Mouse (Mus musculus) C2C12 (cell line): ENCODE measurements around the gene Syce2. TPM values are rescaled to one million over a fixed set of nuclear protein-coding genes. Genes with fewer than 3 reads are reported as not detected.

ENCODE experiments used
- H3K27me3 ChIP-seq: one replicate; pipeline ENCODE4 v1.6.1; 2011; ENCODE audit not compliant: control insufficient read depth, insufficient read depth, insufficient read length
- H3K36me3 ChIP-seq: one replicate; pipeline ENCODE4 v1.6.1; 2011; ENCODE audit not compliant: control insufficient read depth, insufficient read depth
- H3K4me3 ChIP-seq: one replicate; pipeline ENCODE4 v1.5.1; 2011; ENCODE audit warnings: mild to moderate bottlenecking, control low read depth; ENCODE audit not compliant: poor library complexity, insufficient read depth, severe bottlenecking
- H3K79me2 ChIP-seq: one replicate; pipeline ENCODE4 v1.6.1; 2011; ENCODE audit not compliant: control insufficient read depth, insufficient read depth
- H3K79me3 ChIP-seq: one replicate; pipeline ENCODE4 v1.6.1; 2011; ENCODE audit warnings: low read depth, control low read depth
- H3ac ChIP-seq: one replicate; pipeline ENCODE3; 2011; ENCODE audit warnings: low read depth; ENCODE audit not compliant: control insufficient read depth, insufficient read length
- CEBPB ChIP-seq: IDR thresholded peaks from one replicate; pipeline ENCODE4 v1.6.1; 2011; ENCODE audit warnings: low read depth, mild to moderate bottlenecking, control low read depth, moderate library complexity
- CTCF ChIP-seq: IDR thresholded peaks from one replicate; pipeline ENCODE4 v1.5.1; 2011; ENCODE audit not compliant: control insufficient read depth, insufficient read depth, insufficient read length
- FOSL1 ChIP-seq: IDR thresholded peaks from one replicate; pipeline ENCODE4 v1.8.0; 2011; ENCODE audit warnings: mild to moderate bottlenecking, low read length; ENCODE audit not compliant: poor library complexity, insufficient read depth, severe bottlenecking
- MAX ChIP-seq: IDR thresholded peaks from one replicate; pipeline ENCODE4 v1.6.1; 2011; ENCODE audit warnings: mild to moderate bottlenecking, control low read depth
- MYOD1 ChIP-seq: IDR thresholded peaks from one replicate; pipeline ENCODE4 v1.6.1; 2011; ENCODE audit warnings: low read depth; ENCODE audit not compliant: control insufficient read depth, insufficient read length
- MYOG ChIP-seq: IDR thresholded peaks from one replicate; pipeline ENCODE4 v1.6.1; 2011; ENCODE audit not compliant: control insufficient read depth, insufficient read length; ENCODE audit errors: extremely low read depth
- USF1 ChIP-seq: IDR thresholded peaks from one replicate; pipeline ENCODE4 v1.6.1; 2011; ENCODE audit warnings: low read depth, mild to moderate bottlenecking, control low read depth, moderate library complexity
- polyA plus RNA-seq: library from polyadenylated mRNA; unstranded; fragments of >200 nt; fragmentation: generic; extraction: Trizol; gene quantifications from one replicate; pipeline ENCODE4 v1.2.1, GENCODE M21; 2012; ENCODE audit warnings: missing spikeins

Gene Syce2
- polyA plus RNA-seq, 1 experiment = 8.5 TPM

- Histone ChIP-seq H3K4me3 (no peak overlapping the region), H3K27me3 (no peaks in the 10 kb centered on the region), H3K79me3 (peaks cover 23% of the 10 kb centered on the region), H3K36me3 (peaks cover 78% of the 10 kb centered on the region), H3ac (peak overlapping the region; percentile 19), H3K79me2 (peaks cover 52% of the 10 kb centered on the region)
- peak; percentile 40 for TF ChIP-seq MYOD1
- no peak for TF ChIP-seq MYOG
- TF ChIP-seq FOSL1 = no peak
- TF ChIP-seq USF1 = no peak
- TF ChIP-seq CEBPB = no peak
- TF ChIP-seq MAX = no peak
- TF ChIP-seq CTCF = no peak
Measured at GRCm38 (mm10) chr8:84837149-84837911, 34.6 kb upstream of the Syce2 start.

DNA sequence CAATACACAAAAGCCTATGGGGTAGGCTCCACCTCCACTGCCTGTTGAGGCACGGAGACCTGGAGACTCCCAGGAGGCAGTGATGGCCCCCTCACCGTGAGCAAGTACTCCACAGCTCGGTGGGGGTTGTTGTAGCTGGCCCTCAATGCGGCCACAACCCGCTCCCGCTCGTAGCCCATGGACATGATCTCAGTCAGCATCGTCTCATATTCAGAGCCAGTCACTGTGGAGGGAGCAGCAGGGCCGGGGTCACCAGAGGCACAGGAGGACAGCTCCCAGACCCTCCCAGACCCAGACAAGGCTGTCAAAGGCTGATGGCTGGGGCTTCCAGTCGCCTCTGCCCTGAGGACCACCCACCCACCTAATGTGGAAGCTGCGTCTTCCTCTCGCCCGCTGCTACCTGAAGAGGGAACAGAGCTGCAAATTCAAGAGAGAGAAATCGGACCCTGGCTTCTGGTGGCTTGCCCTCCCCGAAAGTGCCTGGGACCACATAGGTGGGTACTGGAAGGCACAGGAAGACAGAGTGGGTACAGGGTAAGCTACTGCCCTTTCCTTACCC is 33.9 kb upstream of the Syce2 start:
- no peak overlapping the region for H3K4me3 ChIP-seq
- H3ac ChIP-seq = no peak overlapping the region
- peaks cover 82% of the 10 kb centered on the region for H3K36me3 ChIP-seq
- H3K79me3 ChIP-seq = peaks cover 20% of the 10 kb centered on the region
- peaks cover 52% of the 10 kb centered on the region for H3K79me2 ChIP-seq
- H3K27me3 ChIP-seq = no peaks in the 10 kb centered on the region
- TF ChIP-seq CEBPB = no peak
- no peak for TF ChIP-seq MYOD1
- no peak for TF ChIP-seq MYOG

DNA sequence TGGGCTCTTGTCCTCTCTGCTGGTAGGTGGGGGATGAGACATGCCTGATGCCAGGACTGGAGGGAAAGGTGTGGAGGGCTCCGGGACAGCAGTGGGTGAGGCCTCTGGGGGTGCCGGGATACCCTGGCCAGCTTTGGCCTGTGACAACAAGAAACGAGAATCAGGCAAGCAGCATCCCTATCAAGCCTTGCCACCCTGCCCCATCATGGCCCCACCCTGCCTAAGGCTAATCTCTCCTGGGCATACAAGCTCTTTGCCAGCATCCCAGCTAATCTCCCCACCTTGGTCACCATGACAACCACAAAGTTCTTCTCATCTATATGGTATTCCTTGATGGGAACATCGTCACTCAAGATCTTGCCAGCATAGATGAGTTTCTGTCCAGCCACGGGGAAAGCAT is 33.4 kb upstream of the Syce2 start:
- Histone ChIP-seq H3K79me3 (peaks cover 17% of the 10 kb centered on the region), H3ac (no peak overlapping the region), H3K4me3 (no peak overlapping the region), H3K27me3 (no peaks in the 10 kb centered on the region), H3K36me3 (peaks cover 82% of the 10 kb centered on the region), H3K79me2 (peaks cover 52% of the 10 kb centered on the region)
- TF ChIP-seq USF1 (no peak), FOSL1 (no peak), MYOD1 (no peak), MYOG (no peak), MAX (no peak), CTCF (no peak), CEBPB (no peak)

GRCm38 (mm10) chr8:84839411-84839810 is 32.5 kb upstream of the Syce2 start:
- Histone ChIP-seq H3K36me3 (peaks cover 82% of the 10 kb centered on the region), H3K79me2 (peaks cover 52% of the 10 kb centered on the region), H3K27me3 (no peaks in the 10 kb centered on the region), H3K79me3 (peaks cover 21% of the 10 kb centered on the region), H3K4me3 (peak overlapping the region; percentile 86), H3ac (no peak overlapping the region)
- TF ChIP-seq MYOG (no peak), FOSL1 (no peak), CTCF (no peak), MYOD1 (no peak), MAX (no peak), CEBPB (no peak), USF1 (no peak)

DNA sequence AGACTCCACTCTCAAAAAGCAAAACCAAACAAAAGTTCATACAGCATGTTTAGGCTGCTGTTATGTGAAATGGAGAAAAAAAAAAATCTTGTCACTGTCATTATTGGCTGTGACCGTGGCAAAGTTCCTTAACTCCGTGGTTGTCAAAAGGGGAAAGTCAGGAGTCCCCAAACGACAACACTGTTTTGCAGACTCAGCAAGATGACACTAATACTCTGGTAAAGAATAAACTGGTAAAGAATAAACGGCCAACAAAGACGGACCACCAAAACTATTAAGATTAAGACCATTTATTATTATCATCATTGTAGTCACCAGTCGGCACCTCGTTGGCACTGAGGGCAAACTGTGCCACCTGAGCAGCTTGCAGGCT is 32.0 kb upstream of the Syce2 start:
- peak overlapping the region; percentile 86 for H3K4me3 ChIP-seq
- peak overlapping the region; percentile 92 for H3ac ChIP-seq
- no peaks in the 10 kb centered on the region for H3K27me3 ChIP-seq
- peaks cover 53% of the 10 kb centered on the region for H3K79me2 ChIP-seq
- peaks cover 83% of the 10 kb centered on the region for H3K36me3 ChIP-seq
- TF ChIP-seq CTCF = no peak
- TF ChIP-seq USF1 = no peak
- TF ChIP-seq MYOG = no peak
- no peak for TF ChIP-seq MYOD1
- TF ChIP-seq MAX = no peak
- no peak for TF ChIP-seq CEBPB
- no peak for TF ChIP-seq FOSL1
- H3K79me3 ChIP-seq = peaks cover 24% of the 10 kb centered on the region
